Mouse (Mus musculus) myocyte (in vitro differentiated cells): ENCODE measurements around the gene Mgat4a.

Experiments
- MAX ChIP-seq: IDR thresholded peaks from one replicate; pipeline ENCODE4 v1.6.1; 2011; ENCODE audit warnings: low read depth, mild to moderate bottlenecking, control low read depth
- POLR2A ChIP-seq: IDR thresholded peaks from one replicate; pipeline ENCODE4 v1.6.1; 2011; ENCODE audit warnings: low read depth, mild to moderate bottlenecking, control low read depth, moderate library complexity; ENCODE audit not compliant: insufficient read length
- REST ChIP-seq: IDR thresholded peaks from one replicate; pipeline ENCODE4 v1.6.1; 2011; ENCODE audit warnings: mild to moderate bottlenecking, control low read depth, moderate library complexity; ENCODE audit not compliant: insufficient read depth, insufficient read length
- SRF ChIP-seq: IDR thresholded peaks from one replicate; pipeline ENCODE4 v1.6.1; 2011; ENCODE audit warnings: low read depth; ENCODE audit not compliant: control insufficient read depth, insufficient read length
- TCF12 ChIP-seq: IDR thresholded peaks from one replicate; pipeline ENCODE4 v1.6.1; 2011; ENCODE audit warnings: mild to moderate bottlenecking, control low read depth; ENCODE audit not compliant: poor library complexity, insufficient read depth, severe bottlenecking

DNA sequence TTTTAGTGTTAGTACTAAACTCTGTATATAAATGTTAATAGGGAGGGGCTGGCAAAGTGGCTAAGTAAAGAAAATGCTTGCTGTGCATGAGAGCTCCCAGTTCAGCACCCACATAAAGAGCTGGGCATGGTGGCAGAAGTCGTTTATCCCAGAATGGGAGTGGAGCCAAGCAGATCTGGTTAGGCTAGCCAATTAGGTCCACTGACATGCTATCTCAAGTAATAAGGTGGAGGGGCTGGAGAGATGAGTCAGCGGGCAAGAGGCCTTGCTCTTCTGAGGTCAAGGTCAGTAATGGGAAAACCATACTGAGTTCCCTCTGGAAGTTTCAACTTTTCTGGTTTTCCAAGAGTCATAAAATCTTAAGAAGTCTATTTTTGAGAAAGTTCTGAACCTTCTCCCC is 111.9 kb downstream of the Mgat4a start:
- TF ChIP-seq POLR2A, result no peak
- TF ChIP-seq REST, result no peak
- TF ChIP-seq MAX, result no peak
- no peak for TF ChIP-seq TCF12
- TF ChIP-seq SRF, result no peak
